Mouse (Mus musculus): ENCODE results near the gene Mctp1.
"Not testable (repeated sequence)": the region's sequence is repeated elsewhere in the genome, so short reads cannot be mapped to it uniquely, and the experiment has no call there.

Gene Mctp1

GRCm38 (mm10) chr13:76383972-76384663, at the start of gene Mctp1:
TSS of gene Mctp1 (plus strand) at chr13:76384535.
- no peak for DNase-seq (ENCODE audit: low read depth, low spot score)

DNA sequence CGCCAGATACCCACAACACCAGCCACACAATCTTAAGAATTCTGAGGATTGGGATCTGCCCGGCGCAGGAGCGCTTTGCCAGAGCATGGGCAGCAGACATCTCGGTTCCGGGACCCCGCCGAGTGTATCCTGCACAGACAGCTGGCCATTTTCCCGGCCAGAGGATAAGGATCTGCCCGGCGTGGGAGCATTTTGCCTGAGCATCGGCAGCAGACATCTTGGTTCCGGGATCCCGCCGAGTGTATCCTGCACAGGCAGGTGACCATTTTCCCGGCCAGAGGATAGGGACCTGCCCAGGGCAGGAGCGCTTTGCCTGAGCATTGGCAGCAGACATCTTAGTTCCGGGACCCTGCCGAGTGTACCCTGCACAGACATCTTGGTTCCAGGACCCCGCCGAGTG, 38.4 kb upstream of the Mctp1 start:
- DNase-seq (ENCODE audit: low read depth, low spot score): not testable (repeated sequence)

- no peak for DNase-seq (ENCODE audit: low read depth, low spot score)
Measured at GRCm38 (mm10) chr13:76358720-76359119, 25.6 kb upstream of the Mctp1 start.

DNA sequence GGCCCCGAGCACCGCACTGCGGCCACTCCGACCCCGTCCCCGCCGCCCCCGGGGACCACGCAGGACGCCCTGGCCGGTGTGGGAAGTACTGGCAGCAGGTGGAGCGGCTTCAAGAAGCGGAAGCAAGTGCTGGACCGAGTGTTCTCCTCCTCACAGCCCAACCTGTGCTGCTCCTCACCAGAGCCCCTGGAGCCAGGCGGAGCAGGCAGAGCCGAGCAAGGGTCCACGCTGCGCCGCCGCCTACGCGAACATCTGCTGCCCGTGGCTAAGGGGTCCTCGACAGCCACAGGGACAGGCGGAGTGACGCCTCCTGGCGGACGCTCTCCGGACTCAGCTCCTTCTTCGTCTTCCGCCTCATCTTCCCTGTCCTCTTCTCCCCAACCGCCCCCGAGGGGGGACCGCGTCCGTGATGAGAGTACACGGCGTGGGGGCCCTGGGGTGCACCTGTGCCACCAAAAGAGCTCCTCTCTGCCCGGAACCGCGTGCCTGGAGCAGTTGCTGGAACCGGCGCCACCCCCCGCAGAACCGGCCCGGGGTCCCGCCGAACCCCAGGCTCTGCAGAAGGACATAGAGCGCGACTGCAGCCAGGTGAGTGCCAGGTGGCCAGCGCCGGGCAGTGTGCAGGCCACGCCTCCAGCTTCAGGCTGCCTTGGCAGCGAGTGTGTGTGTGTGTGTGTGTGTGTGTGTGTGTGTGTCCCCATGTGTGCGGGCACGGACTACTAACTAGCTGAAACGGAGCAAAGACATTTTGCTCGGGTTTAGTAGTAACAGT, 515 bp downstream of the Mctp1 start:
- no peak for DNase-seq (ENCODE audit: low read depth, low spot score)

- no peak for DNase-seq (ENCODE audit: low read depth, low spot score)
Measured at GRCm38 (mm10) chr13:76388615-76389014, 4.3 kb downstream of the Mctp1 start.

DNA sequence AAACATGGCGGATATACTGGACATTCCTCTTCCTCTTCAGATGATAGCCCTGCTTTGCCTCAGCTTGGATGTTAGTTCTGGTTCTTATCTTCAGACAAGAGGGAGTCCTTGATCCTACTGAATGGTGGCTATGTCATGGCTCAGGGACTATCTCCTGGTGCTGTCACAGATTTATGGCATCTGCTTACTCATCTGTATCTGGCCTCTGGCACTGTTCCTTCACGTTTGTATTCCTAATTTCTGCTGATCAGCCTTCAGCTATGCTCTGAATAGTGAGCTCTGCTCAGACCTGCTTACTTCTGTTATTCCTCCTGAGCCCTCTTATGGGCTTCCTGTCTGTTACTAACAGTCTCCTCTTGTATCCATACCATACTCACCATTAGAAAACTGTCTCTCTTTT, 7.6 kb downstream of the Mctp1 start:
- DNase-seq (ENCODE audit: low read depth, low spot score): no peak

DNA sequence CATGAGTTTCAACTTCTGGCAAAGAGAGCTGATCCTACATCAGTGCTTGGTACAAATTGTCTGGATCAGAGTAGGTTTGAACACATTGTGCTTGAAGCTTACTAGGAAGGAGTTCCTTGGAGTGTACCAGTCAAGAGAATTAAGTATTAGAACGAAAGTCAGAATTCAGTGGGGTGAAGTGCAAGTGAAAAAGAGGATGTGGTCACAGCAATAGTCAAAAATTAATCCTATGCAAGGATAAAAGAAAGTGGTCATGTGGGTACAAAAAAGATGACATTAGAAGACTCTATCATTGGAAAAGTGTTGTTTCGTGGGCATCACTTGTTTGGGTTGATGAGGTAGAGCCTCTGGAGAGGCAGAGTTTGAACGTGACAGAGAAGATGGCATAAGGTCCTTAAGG, 8.8 kb downstream of the Mctp1 start:
- no peak for DNase-seq (ENCODE audit: low read depth, low spot score)

DNA sequence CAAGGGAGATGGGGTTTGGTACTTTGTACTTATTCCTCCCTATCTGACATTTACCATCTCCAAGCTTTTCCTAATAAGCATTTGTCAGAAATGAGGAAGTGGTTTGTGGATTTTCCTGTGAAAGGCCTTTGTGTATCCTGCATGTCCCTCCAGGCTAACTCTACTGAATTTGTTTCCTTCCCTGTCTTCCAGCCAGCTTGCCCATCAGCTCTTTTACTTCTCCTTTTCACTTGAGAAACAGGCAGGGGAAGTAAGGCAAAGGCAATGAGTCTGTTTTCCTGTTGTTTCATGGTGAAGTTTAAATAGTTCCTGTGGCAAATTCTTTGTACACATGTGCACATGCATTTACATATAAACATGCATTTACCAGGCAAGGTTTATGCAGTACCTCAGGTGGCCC, 11.6 kb downstream of the Mctp1 start:
- peak; percentile 34 for DNase-seq (ENCODE audit: low read depth, low spot score)

- DNase-seq (ENCODE audit: low read depth, low spot score): no peak
Measured at GRCm38 (mm10) chr13:76409296-76409695, 25.0 kb downstream of the Mctp1 start.

DNA sequence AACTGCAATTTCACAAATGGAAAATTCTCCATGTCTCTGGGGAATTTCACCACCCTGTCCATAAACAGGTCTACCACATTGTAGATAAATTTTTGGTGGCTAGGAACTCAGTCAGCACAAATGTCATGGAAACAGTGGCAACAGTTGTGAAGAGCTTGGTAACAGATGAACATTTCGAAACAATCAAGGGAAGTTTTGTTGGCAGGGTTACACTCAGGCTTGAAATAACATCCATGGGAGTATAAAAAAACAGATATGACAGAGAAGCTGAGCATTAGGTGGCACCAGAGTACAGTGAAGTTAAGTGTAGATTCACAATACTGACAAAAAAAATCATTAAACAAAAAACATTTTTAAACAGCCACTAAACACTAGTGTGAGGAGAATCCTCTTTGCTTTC, 26.3 kb downstream of the Mctp1 start:
- DNase-seq (ENCODE audit: low read depth, low spot score): peak; percentile 10

- DNase-seq (ENCODE audit: low read depth, low spot score): no peak
Measured at GRCm38 (mm10) chr13:76415346-76415745, 31.0 kb downstream of the Mctp1 start.

DNA sequence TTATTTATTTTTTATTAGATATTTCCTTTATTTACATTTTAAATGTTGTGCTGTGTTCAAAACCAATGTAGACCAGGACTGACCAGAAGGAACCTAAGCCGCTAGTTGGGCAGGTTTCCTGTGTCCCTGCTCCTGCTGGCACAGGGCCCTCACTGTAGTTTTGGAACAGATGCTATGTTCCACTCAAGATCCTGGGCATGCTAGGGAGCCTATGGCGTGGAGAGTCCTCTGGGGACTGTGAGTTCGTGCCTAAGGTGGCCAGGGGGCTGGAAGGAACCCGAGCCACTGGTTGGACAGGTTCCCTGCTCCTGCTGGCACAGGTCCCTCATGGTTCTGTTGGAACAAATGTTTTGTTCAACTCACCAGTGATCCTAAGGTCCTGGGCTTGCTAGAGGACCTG, 35.8 kb downstream of the Mctp1 start:
- DNase-seq (ENCODE audit: low read depth, low spot score): no peak

DNA sequence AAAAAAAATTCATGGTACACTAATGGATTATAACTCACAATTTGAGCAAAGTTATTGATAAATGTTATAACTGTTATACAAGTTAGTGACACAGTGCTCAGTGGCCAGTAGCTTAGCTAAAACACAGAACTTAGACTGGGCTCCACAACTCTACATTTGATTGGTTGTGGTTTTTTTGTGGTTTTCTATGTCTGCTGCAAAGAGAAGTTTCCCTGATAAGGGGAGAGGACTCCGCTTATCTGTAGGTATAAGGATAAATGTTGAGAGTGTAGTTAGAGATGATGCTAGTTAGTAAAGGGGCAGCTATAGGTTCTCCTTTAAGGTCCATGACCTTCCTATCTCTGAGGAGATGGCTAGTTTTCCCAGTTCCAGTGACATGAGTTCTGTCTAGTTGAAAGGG, 36.7 kb downstream of the Mctp1 start:
- no peak for DNase-seq (ENCODE audit: low read depth, low spot score)

- no peak for DNase-seq (ENCODE audit: low read depth, low spot score)
Measured at GRCm38 (mm10) chr13:76422124-76422523, 37.8 kb downstream of the Mctp1 start.

DNA sequence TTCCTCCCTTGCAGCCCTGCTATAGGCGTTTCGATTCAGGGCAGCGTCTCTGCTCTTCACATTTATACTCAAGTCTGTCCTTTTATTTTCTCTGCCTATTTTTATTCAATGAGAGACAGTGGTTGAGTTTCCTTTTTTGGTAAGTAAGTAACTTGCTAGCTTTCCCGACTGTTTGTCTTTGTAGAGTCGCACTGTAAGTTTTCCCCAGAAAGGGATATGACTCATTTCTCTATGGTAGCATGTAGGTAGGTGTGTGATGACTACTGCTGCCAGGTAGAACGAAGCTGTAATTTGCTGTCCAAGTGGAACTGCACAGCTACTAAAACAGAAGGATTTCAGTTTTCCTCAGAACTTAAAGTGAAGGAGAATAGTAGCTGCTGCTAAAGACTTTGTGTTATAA, 45.1 kb downstream of the Mctp1 start:
- no peak for DNase-seq (ENCODE audit: low read depth, low spot score)

DNA sequence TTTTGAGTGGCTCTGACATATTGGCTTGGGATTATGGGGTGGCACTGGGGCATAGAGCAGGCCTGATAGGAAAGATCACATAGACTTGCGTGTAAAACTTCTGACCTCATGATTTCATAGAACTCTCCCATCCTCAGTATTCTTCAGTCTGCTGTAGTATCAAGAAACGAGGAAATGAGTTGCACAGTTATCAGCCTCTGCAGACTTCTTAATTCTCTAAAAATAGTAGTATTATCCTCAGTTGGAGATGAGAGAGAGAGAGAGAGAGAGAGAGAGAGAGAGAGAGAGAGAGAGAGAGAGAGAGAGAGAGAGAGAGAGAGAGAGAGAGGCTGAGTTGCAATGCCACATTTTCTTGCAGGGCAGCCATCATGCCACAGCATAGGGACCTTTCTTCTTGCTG, 45.6 kb downstream of the Mctp1 start:
- no peak for DNase-seq (ENCODE audit: low read depth, low spot score)

GRCm38 (mm10) chr13:76431946-76432345, 47.6 kb downstream of the Mctp1 start:
- no peak for DNase-seq (ENCODE audit: low read depth, low spot score)

DNA sequence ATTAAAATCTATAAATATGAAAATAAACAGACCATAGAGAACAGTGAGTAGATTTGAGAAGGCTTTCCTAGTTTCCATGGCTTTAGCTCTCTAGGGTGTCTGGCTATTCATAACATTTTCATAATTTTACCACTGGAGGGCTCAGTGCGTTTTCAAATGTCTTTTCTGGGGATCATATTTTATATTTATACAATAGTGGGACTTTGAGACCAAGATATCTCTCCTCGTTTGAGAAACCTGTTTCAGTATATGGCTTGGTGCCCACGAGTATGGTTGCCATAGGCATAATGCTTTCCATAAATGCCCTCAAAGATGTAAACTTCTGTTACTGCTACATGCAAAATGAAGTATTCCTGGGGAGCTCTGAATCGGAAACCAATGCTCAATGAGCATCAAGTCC, 49.1 kb downstream of the Mctp1 start:
- no peak for DNase-seq (ENCODE audit: low read depth, low spot score)

DNA sequence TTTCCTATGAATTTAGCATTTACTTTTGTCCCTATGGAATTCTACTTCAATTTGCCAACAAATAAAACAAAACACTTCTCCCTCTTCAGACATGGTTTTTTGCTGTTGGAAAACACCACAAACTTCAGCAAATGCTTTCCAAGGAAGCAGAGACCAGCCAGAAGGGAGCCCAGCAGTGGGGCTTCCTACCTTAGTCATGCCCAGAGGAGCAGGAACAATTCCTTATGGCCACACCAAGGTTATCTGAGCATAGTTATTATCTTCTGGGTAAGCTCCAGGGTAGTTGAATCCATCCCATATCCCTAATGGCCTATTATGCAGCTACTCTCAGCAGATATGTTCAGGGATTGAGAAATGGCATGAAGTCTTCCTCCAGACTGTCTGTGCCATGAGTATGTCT, 52.1 kb downstream of the Mctp1 start:
- DNase-seq (ENCODE audit: low read depth, low spot score): no peak

- no peak for DNase-seq (ENCODE audit: low read depth, low spot score)
Measured at GRCm38 (mm10) chr13:76438765-76439164, 54.4 kb downstream of the Mctp1 start.

- DNase-seq (ENCODE audit: low read depth, low spot score): no peak
Measured at GRCm38 (mm10) chr13:76446059-76446458, 61.7 kb downstream of the Mctp1 start.

- DNase-seq (ENCODE audit: low read depth, low spot score): no peak
Measured at GRCm38 (mm10) chr13:76447528-76447927, 63.2 kb downstream of the Mctp1 start.

GRCm38 (mm10) chr13:76451526-76451925, 67.2 kb downstream of the Mctp1 start:
- not testable (repeated sequence) for DNase-seq (ENCODE audit: low read depth, low spot score)

Data from skeletal muscle tissue, adult 2 months (tissue).